Mouse (Mus musculus) urinary bladder, postnatal 4 days (tissue): ENCODE data around the gene Nup214.

ENCODE experiments used
- DNase-seq, 2 experiments: peaks; one replicate each; pipeline ENCODE4 v3.0.0; 2021 to 2022; ENCODE audit warnings: low spot score in 2 of 2

Gene Nup214

DNA sequence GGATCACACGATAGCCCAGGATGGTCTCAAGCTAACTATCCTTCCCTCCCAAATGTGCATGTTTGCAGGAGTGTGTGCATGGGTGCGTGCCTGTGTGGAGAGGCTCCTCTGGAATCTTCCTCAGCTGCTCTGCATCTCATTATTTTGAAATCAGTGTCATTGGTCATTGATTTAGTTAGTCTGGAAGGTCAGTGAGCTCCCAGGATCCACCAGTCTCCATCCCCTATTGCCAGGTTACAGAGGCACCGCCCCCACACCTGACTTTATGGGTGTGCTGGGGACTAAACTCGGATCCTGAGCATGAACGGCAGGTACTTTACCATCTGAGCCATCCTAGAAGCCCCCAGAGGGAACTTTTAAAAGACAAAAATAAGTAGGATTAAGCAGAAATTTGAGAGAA lies 128.7 kb downstream of the Nup214 start:
- DNase-seq = no peak

DNA sequence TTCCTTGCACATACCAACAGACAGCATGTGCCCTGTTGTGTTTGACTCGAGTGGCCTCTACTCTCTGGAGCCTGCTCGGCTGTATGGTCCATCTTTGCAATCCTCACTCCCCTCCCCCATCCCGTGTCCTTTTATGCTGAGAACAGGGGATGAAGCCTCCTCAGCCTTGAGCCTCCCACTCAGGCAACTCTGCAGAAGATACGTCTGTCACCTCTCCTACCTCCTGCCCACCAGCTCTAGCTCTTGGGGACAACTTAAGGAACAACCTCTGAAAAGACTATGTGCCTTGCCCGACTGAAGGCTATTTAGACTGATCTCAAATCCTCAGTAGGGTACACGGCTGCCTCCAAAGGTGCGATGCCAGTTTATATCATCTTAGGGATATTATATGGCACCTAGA lies 129.3 kb downstream of the Nup214 start:
- DNase-seq = no peak
